Mouse (Mus musculus) hindbrain, embryonic 15.5 days (tissue): Measurements from ENCODE around the gene Mroh3. TPM values are rescaled to one million over a fixed set of nuclear protein-coding genes. Genes with fewer than 3 reads are reported as not detected.

Source experiments
- ATAC-seq: fragments of 200-750 bp; cut with Nextera tagmentation; 2 replicates; pipeline ENCODE4 v1.8.0; 2017; ENCODE audit warnings: low read depth, moderate number of reproducible peaks, moderate TSS enrichment; ENCODE audit not compliant: low FRiP score
- H3K27ac ChIP-seq: fragments of 300-500 bp; sonication (generic); replicated peaks from 2 replicates; pipeline ENCODE4 v1.5.1; 2015; ENCODE audit warnings: mild to moderate bottlenecking, inconsistent platforms
- H3K27me3 ChIP-seq: fragments of 300-500 bp; sonication (generic); 2 replicates; pipeline ENCODE4 v1.6.1; 2015; ENCODE audit warnings: control low read depth, inconsistent platforms
- H3K36me3 ChIP-seq: fragments of 300-500 bp; sonication (generic); 2 replicates; pipeline ENCODE4 v1.6.1; 2015; ENCODE audit warnings: control low read depth, inconsistent platforms
- H3K4me1 ChIP-seq: fragments of 300-500 bp; sonication (generic); replicated peaks from 2 replicates; pipeline ENCODE4 v1.6.1; 2015; ENCODE audit warnings: control low read depth, inconsistent platforms
- H3K4me2 ChIP-seq: fragments of 300-500 bp; sonication (generic); 2 replicates; pipeline ENCODE4 v1.6.1; 2015; ENCODE audit warnings: moderate library complexity, mild to moderate bottlenecking, inconsistent platforms
- H3K4me3 ChIP-seq: fragments of 300-500 bp; sonication (generic); 2 replicates; pipeline ENCODE4 v1.5.1; 2015; ENCODE audit warnings: mild to moderate bottlenecking, inconsistent platforms
- H3K9ac ChIP-seq: fragments of 300-500 bp; sonication (generic); 2 replicates; pipeline ENCODE4 v1.6.1; 2015; ENCODE audit warnings: inconsistent platforms
- H3K9me3 ChIP-seq: fragments of 300-500 bp; sonication (generic); 2 replicates; pipeline ENCODE4 v1.6.1; 2016; ENCODE audit warnings: control low read depth, inconsistent platforms
- WGBS: fragments of 180-500 bp; shearing (Covaris S2); methylation state at CpG from one replicate; pipeline ENCODE4 v1.1.7; 2015; 5-methylcytosine and 5-hydroxymethylcytosine counted together
- polyA plus RNA-seq: library from polyadenylated mRNA; unstranded; fragments of >200 nt; fragmentation: Nextera tagmentation; extraction: Ambion mirVana; gene quantifications from 2 replicates; pipeline ENCODE4 v1.2.1, GENCODE M21; 2015

The Mroh3 gene
- polyA plus RNA-seq, result not detected in 2 replicates

DNA sequence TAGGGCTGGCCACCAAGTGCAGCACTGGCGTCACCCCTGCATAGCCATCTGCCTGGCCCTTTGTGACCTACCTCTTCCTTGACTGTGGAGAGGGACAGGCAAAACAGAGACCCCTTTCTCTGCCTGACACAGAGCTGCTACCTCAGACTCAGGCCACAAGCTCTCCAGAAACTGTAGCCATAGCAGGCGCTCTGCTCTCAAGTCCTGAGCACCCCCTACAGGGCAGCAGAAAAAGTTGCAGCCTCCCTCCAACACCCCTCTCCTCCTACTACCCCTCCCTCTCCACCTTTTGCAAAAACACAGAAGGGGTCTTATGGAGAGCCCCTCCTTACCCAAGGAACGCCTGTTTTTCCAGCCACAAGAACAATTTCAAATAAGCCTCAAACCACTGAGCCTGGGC, at the start of gene Mroh3:
TSS of gene Mroh3 (minus strand) at position 26 of the 400 bp plus-strand sequence.
- no peak within 1 kb of the TSS for H3K27ac ChIP-seq
- H3K36me3 ChIP-seq, result no peaks in the 10 kb centered on the region
- ATAC-seq, result 0 out of 2 replicates have a peak, but pooled peaks have one; percentile 65
- H3K9me3 ChIP-seq, result no peaks in the 10 kb centered on the region
- no peaks in the 10 kb centered on the region for H3K4me1 ChIP-seq
- 49% methylated on average over 3 of the region's 3 CpGs for WGBS
- H3K27me3 ChIP-seq, result no peaks in the 10 kb centered on the region
- H3K9ac ChIP-seq, result no peak within 1 kb of the TSS
- no peak within 1 kb of the TSS for H3K4me2 ChIP-seq
- H3K4me3 ChIP-seq, result no peak within 1 kb of the TSS

DNA sequence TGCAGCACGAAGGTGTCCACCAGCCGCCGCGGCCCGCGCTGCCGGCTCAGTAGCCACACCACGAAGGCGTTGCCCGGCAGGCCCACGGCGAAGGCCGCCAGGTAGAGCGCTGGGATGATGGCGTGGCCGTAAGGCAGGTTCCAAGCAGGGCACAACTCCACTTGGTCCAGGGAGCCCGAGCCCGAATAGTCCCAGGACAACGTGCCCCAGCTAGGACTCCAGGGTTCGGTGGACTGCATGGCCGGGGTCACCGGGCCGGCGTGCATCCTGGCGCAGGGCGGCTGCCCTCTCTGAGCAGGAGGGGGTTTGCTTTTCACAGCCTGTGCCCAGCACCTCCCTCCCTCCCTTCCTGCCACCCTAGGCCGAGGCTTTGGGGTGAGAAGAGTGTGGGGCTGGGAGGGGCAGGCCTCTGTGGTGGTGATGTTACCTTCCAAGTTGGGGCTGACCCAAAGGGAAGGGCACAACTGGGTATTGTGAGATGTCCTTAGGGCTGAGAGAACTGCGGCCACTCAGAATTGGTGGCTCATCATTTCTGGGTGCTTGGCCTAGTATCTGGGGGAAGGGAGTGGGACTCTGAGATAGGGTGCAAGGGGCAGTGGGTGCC, 48.1 kb upstream of the Mroh3 start, which contains the start of gene Gpr25:
TSS of gene Gpr25 (minus strand) at position 239 of the 604 bp plus-strand sequence.
- WGBS, result 7% methylated on average over 28 of the region's 28 CpGs
- Histone ChIP-seq H3K4me2 (peak within 1 kb of the TSS; percentile 74), H3K4me3 (peak within 1 kb of the TSS; percentile 57), H3K9me3 (no peaks in the 10 kb centered on the region), H3K4me1 (peaks cover 21% of the 10 kb centered on the region), H3K27me3 (peaks cover 22% of the 10 kb centered on the region), H3K27ac (peak within 1 kb of the TSS; percentile 72), H3K36me3 (no peaks in the 10 kb centered on the region), H3K9ac (peak within 1 kb of the TSS; percentile 56)
- peak; percentile 32; the same call in 1 of the 2 replicates for ATAC-seq

DNA sequence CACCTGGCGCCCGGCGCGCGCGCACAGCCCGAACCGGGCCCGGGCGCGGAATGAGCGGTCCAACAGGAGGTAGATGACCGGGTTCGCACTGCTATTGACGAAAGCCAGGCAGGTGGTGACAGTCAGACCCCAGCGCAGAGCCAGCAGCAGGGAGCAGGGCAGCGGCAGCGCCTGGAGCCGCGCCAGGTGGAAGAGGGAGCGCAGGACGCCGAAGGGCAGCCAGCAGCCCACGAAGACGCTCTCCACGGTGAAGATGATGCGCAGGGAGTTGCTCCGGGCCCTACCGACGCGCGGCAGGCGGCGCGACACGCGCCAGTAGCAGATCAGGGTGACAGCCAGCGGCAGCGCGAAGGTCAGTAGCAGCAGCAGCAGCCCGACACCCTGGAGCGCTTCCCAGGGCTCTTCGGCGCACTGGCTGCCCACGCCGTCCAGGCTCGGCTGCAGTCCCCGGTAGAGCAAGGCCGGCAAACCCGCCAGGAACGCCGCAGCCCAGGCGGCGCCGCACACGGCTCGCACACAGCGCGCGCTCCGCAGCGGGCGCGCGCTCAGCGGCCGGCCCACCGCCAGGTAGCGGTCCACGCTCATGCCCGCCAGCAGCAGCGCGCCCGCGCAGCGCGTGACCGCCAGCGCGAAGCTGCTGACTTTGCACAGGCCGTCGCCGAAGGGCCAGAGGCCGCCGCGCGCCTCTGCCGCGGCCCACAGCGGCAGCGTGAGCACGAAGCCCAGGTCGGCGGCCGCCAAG, 47.4 kb upstream of the Mroh3 start:
- H3K9me3 ChIP-seq, result no peaks in the 10 kb centered on the region
- H3K27ac ChIP-seq, result peak overlapping the region; percentile 72
- under 1% methylated on average over 95 of the region's 95 CpGs for WGBS
- H3K9ac ChIP-seq, result peak overlapping the region; percentile 56
- no peaks in the 10 kb centered on the region for H3K36me3 ChIP-seq
- H3K27me3 ChIP-seq, result peaks cover 22% of the 10 kb centered on the region
- H3K4me3 ChIP-seq, result peak overlapping the region; percentile 57
- H3K4me2 ChIP-seq, result peak overlapping the region; percentile 74
- ATAC-seq, result peak; percentile 85
- H3K4me1 ChIP-seq, result peaks cover 21% of the 10 kb centered on the region

DNA sequence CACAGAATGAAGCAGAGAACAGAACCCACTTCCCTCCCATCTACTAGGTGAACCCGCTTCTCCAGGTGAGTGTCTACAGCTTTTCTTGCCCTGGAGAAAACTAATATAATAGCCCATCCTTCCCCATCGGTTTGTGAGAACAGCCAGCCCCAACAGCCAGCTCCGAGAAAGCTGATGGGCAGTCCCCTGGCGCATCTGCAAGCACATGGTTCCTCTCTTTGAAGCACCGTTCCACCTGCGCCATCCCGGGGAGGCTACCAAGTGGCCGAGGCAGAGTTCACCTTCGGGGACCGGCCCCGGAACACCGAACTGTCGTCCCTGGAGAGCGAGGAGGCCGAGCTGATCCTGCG, 46.9 kb upstream of the Mroh3 start:
- H3K27ac ChIP-seq, result peak overlapping the region; percentile 72; the same call in 1 of the 2 replicates
- WGBS, result 3% methylated on average over 16 of the region's 16 CpGs
- ATAC-seq, result no peak
- H3K36me3 ChIP-seq, result no peaks in the 10 kb centered on the region
- peaks cover 21% of the 10 kb centered on the region for H3K4me1 ChIP-seq
- H3K27me3 ChIP-seq, result peaks cover 22% of the 10 kb centered on the region
- peak overlapping the region; percentile 56 for H3K9ac ChIP-seq
- peak overlapping the region; percentile 74 for H3K4me2 ChIP-seq
- peak overlapping the region; percentile 57 for H3K4me3 ChIP-seq
- H3K9me3 ChIP-seq, result no peaks in the 10 kb centered on the region

DNA sequence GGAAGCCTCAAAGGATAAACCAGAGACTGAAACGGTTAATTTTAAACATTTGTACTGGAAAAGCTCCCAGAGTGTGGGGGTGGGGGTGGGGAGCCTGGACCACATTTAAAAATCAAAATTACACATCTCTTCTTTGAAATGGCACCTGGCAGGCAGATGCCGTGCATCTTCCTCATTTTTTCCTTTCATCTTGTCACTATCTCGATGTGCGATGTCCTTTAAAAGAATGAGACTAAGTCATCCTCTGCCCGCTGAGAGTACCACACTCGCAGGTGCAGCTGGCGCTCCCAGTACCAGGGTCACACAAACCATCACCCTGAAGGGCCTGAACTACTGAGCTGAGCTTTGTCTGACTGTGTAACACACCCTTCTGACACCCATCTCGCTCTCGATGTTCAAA, 45.9 kb upstream of the Mroh3 start:
- Histone ChIP-seq H3K4me3 (no peak overlapping the region), H3K27me3 (peaks cover 22% of the 10 kb centered on the region), H3K9me3 (no peaks in the 10 kb centered on the region), H3K36me3 (no peaks in the 10 kb centered on the region), H3K4me2 (no peak overlapping the region), H3K27ac (no peak overlapping the region), H3K9ac (no peak overlapping the region), H3K4me1 (peaks cover 21% of the 10 kb centered on the region)
- 79% methylated on average over 9 of the region's 9 CpGs for WGBS
- no peak for ATAC-seq

DNA sequence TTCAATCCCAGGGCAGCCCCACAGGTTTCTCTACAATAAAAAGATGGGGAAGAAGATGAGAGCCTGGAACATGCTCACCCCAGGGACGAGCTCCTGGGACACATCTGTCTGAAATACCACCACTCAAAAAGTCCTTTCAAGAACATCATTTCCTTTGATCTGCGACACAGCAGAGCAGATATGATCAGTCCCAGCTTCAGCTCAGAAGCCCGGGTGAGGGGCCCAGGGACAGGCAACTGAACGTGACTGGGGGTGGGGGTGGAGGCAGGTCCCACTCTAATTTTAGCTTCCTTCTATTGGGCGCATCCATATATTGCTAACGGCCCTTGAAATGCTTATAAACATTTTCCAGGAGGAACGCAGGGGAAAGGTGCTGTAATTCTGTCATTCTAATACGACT, 43.0 kb upstream of the Mroh3 start:
- H3K4me2 ChIP-seq, result no peak overlapping the region
- H3K9ac ChIP-seq, result no peak overlapping the region

DNA sequence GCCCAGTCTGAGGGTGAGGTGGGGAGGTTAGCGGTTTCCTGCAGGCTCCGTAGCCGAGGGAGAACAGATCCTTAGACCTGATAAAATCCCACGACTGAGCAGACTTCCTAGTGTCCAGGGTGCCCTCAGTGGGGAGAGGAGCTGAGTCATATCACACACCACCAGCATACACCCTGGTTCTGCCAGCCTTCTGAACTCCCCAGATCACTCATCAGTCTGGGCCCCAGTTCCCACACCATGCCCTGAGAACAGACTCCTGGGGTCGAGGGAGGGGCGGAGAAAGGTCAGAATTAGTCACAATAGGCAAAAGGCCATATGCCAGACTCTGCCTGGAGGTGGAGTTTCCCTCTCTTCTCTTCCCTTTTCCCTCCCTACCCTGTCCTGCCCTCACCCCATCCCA, 42.5 kb upstream of the Mroh3 start:
- no peak overlapping the region for H3K4me2 ChIP-seq
- no peaks in the 10 kb centered on the region for H3K36me3 ChIP-seq
- H3K9me3 ChIP-seq, result no peaks in the 10 kb centered on the region
- ATAC-seq, result no peak
- no peak overlapping the region for H3K4me3 ChIP-seq
- peaks cover 14% of the 10 kb centered on the region for H3K27me3 ChIP-seq
- H3K4me1 ChIP-seq, result peaks cover 10% of the 10 kb centered on the region
- H3K27ac ChIP-seq, result no peak overlapping the region
- WGBS, result 29% methylated on average over 6 of the region's 6 CpGs
- H3K9ac ChIP-seq, result no peak overlapping the region

More for the DNA sequence above, 43.0 kb upstream of the Mroh3 start:
- H3K9me3 ChIP-seq, result no peaks in the 10 kb centered on the region
- no peak for ATAC-seq
- H3K4me3 ChIP-seq, result no peak overlapping the region
- peaks cover 14% of the 10 kb centered on the region for H3K27me3 ChIP-seq
- 49% methylated on average over 8 of the region's 8 CpGs for WGBS
- no peaks in the 10 kb centered on the region for H3K36me3 ChIP-seq
- peaks cover 13% of the 10 kb centered on the region for H3K4me1 ChIP-seq
- H3K27ac ChIP-seq, result no peak overlapping the region

DNA sequence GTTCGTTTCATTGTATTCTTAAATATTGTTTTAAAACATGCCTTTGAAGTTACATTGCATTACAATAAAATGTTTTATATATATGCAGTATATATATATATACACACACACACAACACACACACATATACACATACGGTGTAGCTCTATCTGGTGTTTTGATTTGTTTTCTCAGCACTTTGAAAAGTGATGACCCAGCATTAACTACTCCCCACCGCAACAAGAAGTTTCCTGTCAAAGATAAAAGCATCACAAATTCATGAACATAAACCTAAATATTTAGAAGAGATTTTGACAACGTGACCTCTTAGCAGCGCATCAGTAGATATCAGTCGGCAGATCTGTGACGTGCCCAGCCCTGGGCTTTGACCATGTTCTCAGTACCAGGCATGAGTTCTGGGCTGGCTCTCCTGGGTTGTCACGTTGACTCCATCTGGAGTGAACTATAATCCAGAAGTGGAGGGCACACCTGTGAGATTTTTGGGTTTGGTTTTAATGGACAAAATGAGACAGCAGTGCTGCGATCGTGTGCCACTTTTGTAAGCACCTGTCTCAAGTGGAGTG, 42.0 kb upstream of the Mroh3 start:
- 85% methylated on average over 10 of the region's 10 CpGs for WGBS

DNA sequence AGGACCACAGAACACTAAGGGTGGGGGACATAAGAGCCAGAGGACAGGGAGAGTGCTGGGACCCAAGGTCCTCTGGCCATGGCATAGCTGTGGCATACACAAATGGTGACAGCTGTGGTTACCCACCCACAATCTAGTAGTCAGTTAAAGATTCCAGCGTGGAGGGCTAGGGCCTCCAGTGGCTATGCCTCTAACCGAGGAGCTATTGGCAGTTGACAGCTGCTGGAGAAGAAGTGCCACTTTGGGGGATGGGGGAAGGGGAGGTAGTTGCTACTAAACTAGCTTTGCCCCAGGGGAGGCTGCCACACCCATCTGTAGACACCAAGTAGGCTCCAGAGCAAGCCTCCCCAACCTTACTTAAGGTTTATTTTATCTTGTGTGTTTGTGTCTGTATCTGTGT, 40.8 kb upstream of the Mroh3 start:
- Histone ChIP-seq H3K27ac (no peak overlapping the region), H3K4me2 (no peak overlapping the region), H3K36me3 (no peaks in the 10 kb centered on the region), H3K9me3 (no peaks in the 10 kb centered on the region), H3K4me3 (no peak overlapping the region), H3K4me1 (no peaks in the 10 kb centered on the region), H3K9ac (no peak overlapping the region), H3K27me3 (peaks cover 9% of the 10 kb centered on the region)
- no peak for ATAC-seq
- WGBS, result 16% methylated on average over 2 of the region's 2 CpGs

More for the DNA sequence above, 42.0 kb upstream of the Mroh3 start:
- Histone ChIP-seq H3K36me3 (no peaks in the 10 kb centered on the region), H3K9me3 (no peaks in the 10 kb centered on the region), H3K4me3 (no peak overlapping the region), H3K27ac (no peak overlapping the region), H3K4me2 (no peak overlapping the region), H3K4me1 (peaks cover 4% of the 10 kb centered on the region), H3K9ac (no peak overlapping the region), H3K27me3 (peaks cover 14% of the 10 kb centered on the region)
- ATAC-seq, result no peak

DNA sequence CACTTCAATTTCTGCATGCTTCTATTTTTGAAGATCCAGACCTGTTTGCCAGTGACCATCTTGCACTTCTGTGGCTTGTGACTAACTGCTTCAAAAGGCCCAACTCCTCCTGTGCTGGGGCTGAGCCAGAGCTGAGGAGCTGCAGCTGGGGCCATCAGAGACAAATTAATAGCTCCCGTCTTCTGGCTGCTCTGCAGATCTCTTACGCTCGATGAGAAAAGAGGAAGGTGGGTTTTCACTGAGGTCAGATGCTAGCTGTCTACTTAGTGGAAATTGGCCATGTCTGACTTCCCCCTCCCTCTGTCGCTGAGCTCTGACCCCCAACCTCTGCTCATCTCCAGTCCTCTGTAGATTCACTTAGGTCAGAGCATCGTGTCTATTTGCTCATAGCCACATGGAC, 37.0 kb upstream of the Mroh3 start:
- ATAC-seq, result no peak
- WGBS, result 49% methylated on average over 5 of the region's 5 CpGs
- no peak overlapping the region for H3K4me2 ChIP-seq
- no peaks in the 10 kb centered on the region for H3K9me3 ChIP-seq
- H3K27me3 ChIP-seq, result no peaks in the 10 kb centered on the region
- no peak overlapping the region for H3K27ac ChIP-seq
- no peaks in the 10 kb centered on the region for H3K36me3 ChIP-seq
- no peak overlapping the region for H3K9ac ChIP-seq
- H3K4me1 ChIP-seq, result no peaks in the 10 kb centered on the region
- H3K4me3 ChIP-seq, result no peak overlapping the region

DNA sequence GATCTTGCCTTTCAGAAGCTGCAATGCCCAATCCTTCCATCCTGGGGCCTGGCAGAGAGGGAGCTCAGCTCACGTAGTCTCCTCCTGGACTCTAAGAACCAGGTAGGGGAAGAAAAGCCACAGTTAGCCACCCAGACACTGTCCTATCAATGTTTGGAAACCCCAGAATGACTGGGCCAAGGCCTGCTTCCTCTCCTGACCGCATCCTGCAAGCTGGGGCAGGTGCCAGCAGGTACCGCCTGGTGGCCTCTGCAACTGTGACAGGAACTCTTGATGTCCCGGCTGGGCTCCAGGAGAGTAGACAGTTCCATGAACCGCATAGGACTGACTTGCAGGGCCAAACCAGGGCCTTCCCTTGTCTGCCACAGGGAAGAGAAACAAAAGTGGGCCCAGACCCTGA, 34.8 kb upstream of the Mroh3 start:
- no peak overlapping the region for H3K9ac ChIP-seq
- H3K27me3 ChIP-seq, result no peaks in the 10 kb centered on the region
- 94% methylated on average over 5 of the region's 5 CpGs for WGBS
- no peak overlapping the region for H3K4me2 ChIP-seq
- no peaks in the 10 kb centered on the region for H3K36me3 ChIP-seq
- ATAC-seq, result no peak
- no peak overlapping the region for H3K27ac ChIP-seq
- no peaks in the 10 kb centered on the region for H3K9me3 ChIP-seq
- no peaks in the 10 kb centered on the region for H3K4me1 ChIP-seq
- no peak overlapping the region for H3K4me3 ChIP-seq

DNA sequence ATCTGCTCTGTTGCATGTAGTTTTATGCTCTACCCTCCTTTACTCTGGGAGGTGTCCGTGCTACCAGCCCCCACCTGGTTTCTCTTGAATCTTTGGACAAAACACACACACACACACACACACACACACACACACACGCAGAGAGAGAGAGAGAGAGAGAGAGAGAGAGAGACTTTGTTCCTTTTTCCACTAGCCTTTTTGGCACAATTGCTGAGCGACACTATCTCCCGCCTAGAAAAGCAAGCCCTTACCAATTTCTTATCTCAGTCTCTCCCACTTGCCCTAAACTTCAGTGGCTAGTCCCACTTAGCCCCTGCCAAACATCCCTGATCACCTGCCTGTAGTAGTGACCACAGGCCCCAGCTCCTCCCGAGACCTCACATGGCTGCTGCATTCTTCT, 31.8 kb upstream of the Mroh3 start:
- WGBS, result 94% methylated on average over 4 of the region's 5 CpGs
- H3K36me3 ChIP-seq, result no peaks in the 10 kb centered on the region
- H3K4me3 ChIP-seq, result no peak overlapping the region
- H3K9me3 ChIP-seq, result no peaks in the 10 kb centered on the region
- H3K9ac ChIP-seq, result no peak overlapping the region
- H3K4me1 ChIP-seq, result no peaks in the 10 kb centered on the region
- H3K4me2 ChIP-seq, result no peak overlapping the region
- ATAC-seq, result no peak
- H3K27ac ChIP-seq, result no peak overlapping the region
- no peaks in the 10 kb centered on the region for H3K27me3 ChIP-seq
